Mouse (Mus musculus): ENCODE measurements around the gene Chrd. TPM values are rescaled to one million over a fixed set of nuclear protein-coding genes. Genes with fewer than 3 reads are reported as not detected.

The Chrd gene
- total RNA-seq, 1 experiment from 2014 or later: not detected

- ATAC-seq (replicated peaks; ENCODE audit: insufficient number of reproducible peaks, low FRiP score, low TSS enrichment, poor library complexity, severe bottlenecking): no peak
Observed at GRCm38 (mm10) chr16:20786556-20786955, 53.6 kb downstream of the Chrd start.

GRCm38 (mm10) chr16:20791803-20792202, 58.9 kb downstream of the Chrd start:
- ATAC-seq (replicated peaks; ENCODE audit: insufficient number of reproducible peaks, low FRiP score, low TSS enrichment, poor library complexity, severe bottlenecking): no peak

Other genes starting within 250 kb of the Chrd start
- 41.2 to 57.3 TPM (median 43.4 TPM) in 3 replicates for gene Eif2b5, start 234.3 kb upstream of the Chrd start, total RNA-seq (2017)
- gene Dvl3, start 216.1 kb upstream of the Chrd start, total RNA-seq (2017): 2.7 to 8.4 TPM (median 5.5 TPM) in 3 replicates
- gene Ap2m1, start 197.6 kb upstream of the Chrd start, total RNA-seq (2017): 128 to 192 TPM (median 148 TPM) in 3 replicates
- gene Abcf3, start 184.6 kb upstream of the Chrd start, total RNA-seq (2017): 56.4 to 86.6 TPM (median 76.3 TPM) in 3 replicates
- gene Vwa5b2, start 143.7 kb upstream of the Chrd start, total RNA-seq (2017): not detected in 3 replicates
- 2.4 to 3.1 TPM (median 2.5 TPM) in 3 replicates for gene Eef1akmt4, start 121.5 kb upstream of the Chrd start, total RNA-seq (2017)
- gene Gm49333, start 121.5 kb upstream of the Chrd start, total RNA-seq (2017): not detected in 3 replicates
- gene Alg3, start 121.4 kb upstream of the Chrd start, total RNA-seq (2017): 4.3 to 11.9 TPM (median 5.5 TPM) in 3 replicates
- gene Camk2n2, start 111.8 kb upstream of the Chrd start, total RNA-seq (2017): 0.49 TPM in 1 of 3 replicates, not detected in the others
- not detected in 3 replicates for gene Ece2, start 103.3 kb upstream of the Chrd start, total RNA-seq (2017)
- gene Psmd2, start 81.5 kb upstream of the Chrd start, total RNA-seq (2017): 155 to 180 TPM (median 178 TPM) in 3 replicates
- gene Eif4g1, start 64.8 kb upstream of the Chrd start, total RNA-seq (2017): 140 to 207 TPM (median 147 TPM) in 3 replicates
- gene Fam131a, start 39.9 kb upstream of the Chrd start, total RNA-seq (2017): 1.8 to 5.8 TPM (median 3.5 TPM) in 3 replicates
- gene Polr2h, start 15.5 kb upstream of the Chrd start, total RNA-seq (2017): 20.0 to 31.9 TPM (median 24.4 TPM) in 3 replicates
- 0.68 TPM in 1 of 3 replicates, not detected in the others for gene Clcn2, start 15.4 kb upstream of the Chrd start, total RNA-seq (2017)
- not detected in 3 replicates for gene Thpo, start 1.4 kb downstream of the Chrd start, total RNA-seq (2017)

Data from monocyte, adult 5-6 weeks (primary cell).